Mouse (Mus musculus) bone marrow, adult 2 months (tissue): ENCODE results near the gene R3hdm2.

Experiments used
- CTCF ChIP-seq: fragments of 200-500 bp; IDR thresholded peaks from 2 replicates; pipeline ENCODE4 v1.5.1; 2011; ENCODE audit warnings: low read length, control low read depth; ENCODE audit not compliant: control insufficient read depth, insufficient read depth
- POLR2A ChIP-seq: fragments of 200-500 bp; IDR thresholded peaks from 2 replicates; pipeline ENCODE4 v1.6.1; 2011; ENCODE audit warnings: low read depth, mild to moderate bottlenecking, control low read depth, low read length, borderline replicate concordance; ENCODE audit not compliant: control insufficient read depth

- TF ChIP-seq POLR2A, result no peak
- TF ChIP-seq CTCF, result no peak
These were observed 91.3 kb downstream of the R3hdm2 start for GRCm38 (mm10) chr10:127471281-127471988.
